Mouse (Mus musculus): ENCODE data around the gene Sppl2b. TPM values are rescaled to one million over a fixed set of nuclear protein-coding genes. Genes with fewer than 3 reads are reported as not detected.

The Sppl2b gene
- total and polyA plus RNA-seq, 2 experiments, result 6.5 to 40.1 TPM

DNA sequence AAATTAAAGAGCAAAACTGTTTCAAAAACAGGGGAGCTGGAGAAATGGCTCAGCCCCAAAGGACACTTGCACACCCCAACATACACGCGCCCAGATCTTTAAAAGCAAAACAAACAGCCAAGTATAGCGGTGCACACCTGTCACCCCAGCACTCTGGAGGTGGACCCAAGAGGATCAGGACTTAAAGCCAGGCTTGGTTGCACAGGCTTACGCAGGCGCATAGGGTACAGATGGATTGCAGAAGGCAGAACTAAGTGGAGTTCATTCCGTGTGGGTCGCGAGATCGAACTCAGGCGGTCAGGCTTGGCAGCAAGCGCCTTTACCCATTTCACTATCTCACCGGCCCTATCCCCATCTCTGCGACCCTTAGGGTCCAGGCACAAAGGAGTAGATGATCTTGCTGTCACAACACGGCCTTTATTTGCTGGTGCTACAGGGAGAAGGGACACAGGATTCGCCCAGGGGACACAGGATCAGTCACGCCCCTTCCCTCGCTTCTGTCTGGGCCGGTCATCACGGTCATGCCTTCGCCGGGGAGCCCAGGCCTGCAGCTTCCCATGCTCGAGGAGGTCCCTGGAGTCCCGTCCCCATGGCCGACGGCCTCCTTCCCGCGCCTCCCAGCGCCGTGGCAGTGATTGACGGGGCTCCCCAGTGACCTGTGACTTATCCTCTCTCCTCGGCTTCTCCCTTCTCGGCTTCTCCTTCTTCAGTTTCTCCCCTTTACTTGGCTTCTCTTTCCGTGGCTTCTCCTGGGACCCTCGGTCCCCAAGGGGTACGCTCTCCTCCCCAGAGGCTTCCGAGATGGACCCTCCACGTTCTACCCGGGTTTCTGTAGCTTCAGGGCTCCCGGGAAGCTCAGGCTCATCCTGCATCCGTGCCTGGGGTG is 46.7 kb upstream of the Sppl2b start:
- no peaks in the 10 kb centered on the region for H3K79me2 ChIP-seq (ENCODE audit: control insufficient read depth, insufficient read depth, low read length)
- no peak overlapping the region for H3K4me3 ChIP-seq (ENCODE audit: insufficient read depth, low read depth, low read length)
- no peak overlapping the region for H3K27ac ChIP-seq (replicated peaks; ENCODE audit: insufficient read depth, low read depth, low read length)
- H3K9ac ChIP-seq (ENCODE audit: low read depth, low read length), result no peak overlapping the region
- H3K4me1 ChIP-seq (ENCODE audit: control insufficient read depth, insufficient read depth, low read length), result peaks cover 5% of the 10 kb centered on the region
- no peaks in the 10 kb centered on the region; the same call in 1 of the 2 replicates for H3K27me3 ChIP-seq (ENCODE audit: control insufficient read depth, insufficient read depth, low read length)
- DNase-seq (ENCODE audit: extremely low read depth, low read depth, low spot score), result no peak
- 28% methylated on average over 40 of the region's 40 CpGs for WGBS
- TF ChIP-seq CTCF (IDR thresholded peaks at IDR 0.05; ENCODE audit: low read depth, low read length) (no peak), POLR2A (IDR thresholded peaks at IDR 0.05; ENCODE audit: extremely low read depth, insufficient read depth, low read length) (no peak)
- no peaks in the 10 kb centered on the region; the same call in 1 of the 2 replicates for H3K36me3 ChIP-seq (ENCODE audit: control insufficient read depth, insufficient read depth, low read length)

DNA sequence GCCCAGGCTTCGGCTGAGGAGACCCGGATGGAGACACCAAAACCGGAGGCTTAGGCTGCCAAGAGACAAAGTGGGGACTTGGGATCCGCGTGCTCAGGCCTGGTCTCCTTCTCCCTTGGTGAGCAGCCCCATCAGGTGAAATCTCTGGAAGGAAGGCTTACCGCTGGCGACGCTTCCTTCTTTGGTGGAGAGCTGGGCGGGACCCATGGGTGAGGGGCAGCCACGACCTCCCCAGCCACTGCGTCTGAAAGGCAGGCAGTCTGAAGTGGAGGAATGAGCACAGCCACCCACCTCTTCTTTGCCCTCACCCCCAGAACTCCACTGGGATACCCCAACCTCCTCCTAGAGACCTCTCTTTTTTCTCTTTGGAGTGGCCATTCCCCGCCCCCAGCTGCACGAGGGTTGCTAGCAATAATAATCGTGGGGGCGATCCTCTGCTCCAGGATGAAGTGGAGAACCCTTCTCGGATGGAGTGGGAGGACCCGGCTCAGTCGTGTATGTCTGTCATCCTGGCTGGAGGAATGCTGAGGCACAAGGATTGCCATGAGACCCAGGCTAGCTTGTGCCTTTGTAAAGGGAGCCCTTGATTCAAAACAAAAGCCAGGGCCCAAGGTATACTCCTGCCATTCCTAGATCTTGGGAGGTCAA is 46.0 kb upstream of the Sppl2b start:
- H3K36me3 ChIP-seq (ENCODE audit: control insufficient read depth, insufficient read depth, low read length), result no peaks in the 10 kb centered on the region
- no peaks in the 10 kb centered on the region for H3K79me2 ChIP-seq (ENCODE audit: control insufficient read depth, insufficient read depth, low read length)
- TF ChIP-seq CTCF (IDR thresholded peaks at IDR 0.05; ENCODE audit: low read depth, low read length) (no peak), POLR2A (IDR thresholded peaks at IDR 0.05; ENCODE audit: extremely low read depth, insufficient read depth, low read length) (no peak)
- no peak overlapping the region for H3K27ac ChIP-seq (replicated peaks; ENCODE audit: insufficient read depth, low read depth, low read length)
- peaks cover 5% of the 10 kb centered on the region for H3K4me1 ChIP-seq (ENCODE audit: control insufficient read depth, insufficient read depth, low read length)
- no peak overlapping the region for H3K9ac ChIP-seq (ENCODE audit: low read depth, low read length)
- 33% methylated on average over 18 of the region's 18 CpGs for WGBS
- no peak for DNase-seq (ENCODE audit: extremely low read depth, low read depth, low spot score)
- no peaks in the 10 kb centered on the region; the same call in 1 of the 2 replicates for H3K27me3 ChIP-seq (ENCODE audit: control insufficient read depth, insufficient read depth, low read length)
- no peak overlapping the region for H3K4me3 ChIP-seq (ENCODE audit: insufficient read depth, low read depth, low read length)

DNA sequence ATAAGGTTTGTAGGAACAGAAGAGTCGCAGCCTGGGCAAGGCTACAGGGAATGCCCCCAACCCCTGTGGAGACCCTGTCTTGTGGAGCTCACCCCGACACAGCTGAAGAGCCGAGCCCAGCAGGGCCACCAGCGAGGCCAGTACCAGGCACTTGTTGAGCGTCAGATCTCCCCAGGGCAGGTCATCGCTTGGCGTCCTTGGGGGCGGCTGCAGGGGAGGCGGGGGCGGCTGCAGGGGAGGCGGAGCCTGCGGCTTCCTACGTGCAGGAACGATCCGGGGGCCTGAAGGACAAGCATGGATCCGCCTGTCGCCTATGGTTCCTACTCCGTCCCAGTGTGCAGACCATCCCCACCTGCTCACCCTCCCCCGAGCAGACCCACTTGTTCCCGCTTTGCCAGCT is 45.0 kb upstream of the Sppl2b start:
- H3K9ac ChIP-seq (ENCODE audit: low read depth, low read length), result no peak overlapping the region

DNA sequence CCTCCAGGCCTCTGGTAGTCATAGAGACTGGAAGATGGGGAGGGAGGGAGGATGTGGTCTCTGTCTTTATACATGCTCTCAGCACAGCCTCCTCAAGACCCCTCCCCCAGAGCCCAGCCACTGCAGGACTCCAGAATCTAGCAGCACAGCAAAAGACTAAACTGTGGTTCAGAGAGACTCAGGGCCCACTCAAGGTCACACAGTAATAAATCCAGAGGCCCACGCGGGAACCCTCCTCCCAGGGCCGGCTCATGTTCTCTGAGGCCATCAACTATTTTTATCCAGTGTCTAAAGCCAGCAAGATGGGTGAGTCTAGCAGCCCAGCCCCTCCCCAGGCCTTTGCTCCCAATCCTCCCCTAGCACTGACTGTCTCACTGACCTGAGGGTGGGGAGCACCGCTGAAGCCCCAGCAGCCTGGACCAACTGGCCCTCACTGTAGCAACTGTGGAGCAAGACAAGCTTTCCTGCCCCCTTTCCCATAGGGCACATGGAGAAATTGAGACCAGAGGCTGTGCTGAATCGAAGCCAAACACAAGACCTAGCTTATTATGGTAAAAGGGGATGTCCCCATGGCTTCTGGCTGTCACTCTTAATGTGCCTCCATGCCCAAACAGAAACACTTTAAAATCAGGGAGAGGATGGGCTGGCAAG is 42.6 kb upstream of the Sppl2b start:
- Histone ChIP-seq H3K27me3 (ENCODE audit: control insufficient read depth, insufficient read depth, low read length) (no peaks in the 10 kb centered on the region; the same call in 1 of the 2 replicates), H3K79me2 (ENCODE audit: control insufficient read depth, insufficient read depth, low read length) (no peaks in the 10 kb centered on the region), H3K4me1 (ENCODE audit: control insufficient read depth, insufficient read depth, low read length) (no peaks in the 10 kb centered on the region; the same call in 1 of the 2 replicates), H3K4me3 (ENCODE audit: insufficient read depth, low read depth, low read length) (no peak overlapping the region), H3K36me3 (ENCODE audit: control insufficient read depth, insufficient read depth, low read length) (no peaks in the 10 kb centered on the region), H3K27ac (replicated peaks; ENCODE audit: insufficient read depth, low read depth, low read length) (no peak overlapping the region), H3K9ac (ENCODE audit: low read depth, low read length) (no peak overlapping the region)
- 63% methylated on average over 5 of the region's 5 CpGs for WGBS
- TF ChIP-seq POLR2A (IDR thresholded peaks at IDR 0.05; ENCODE audit: extremely low read depth, insufficient read depth, low read length) (no peak), CTCF (IDR thresholded peaks at IDR 0.05; ENCODE audit: low read depth, low read length) (no peak)
- DNase-seq (ENCODE audit: extremely low read depth, low read depth, low spot score), result no peak

More for the DNA sequence above, 45.0 kb upstream of the Sppl2b start:
- Histone ChIP-seq H3K36me3 (ENCODE audit: control insufficient read depth, insufficient read depth, low read length) (no peaks in the 10 kb centered on the region), H3K79me2 (ENCODE audit: control insufficient read depth, insufficient read depth, low read length) (no peaks in the 10 kb centered on the region), H3K27me3 (ENCODE audit: control insufficient read depth, insufficient read depth, low read length) (no peaks in the 10 kb centered on the region; the same call in 1 of the 2 replicates), H3K4me1 (ENCODE audit: control insufficient read depth, insufficient read depth, low read length) (peaks cover 5% of the 10 kb centered on the region), H3K4me3 (ENCODE audit: insufficient read depth, low read depth, low read length) (no peak overlapping the region), H3K27ac (replicated peaks; ENCODE audit: insufficient read depth, low read depth, low read length) (no peak overlapping the region)
- no peak for TF ChIP-seq POLR2A (IDR thresholded peaks at IDR 0.05; ENCODE audit: extremely low read depth, insufficient read depth, low read length)
- TF ChIP-seq CTCF (IDR thresholded peaks at IDR 0.05; ENCODE audit: low read depth, low read length), result no peak
- 26% methylated on average over 20 of the region's 20 CpGs for WGBS
- DNase-seq (ENCODE audit: extremely low read depth, low read depth, low spot score), result no peak

DNA sequence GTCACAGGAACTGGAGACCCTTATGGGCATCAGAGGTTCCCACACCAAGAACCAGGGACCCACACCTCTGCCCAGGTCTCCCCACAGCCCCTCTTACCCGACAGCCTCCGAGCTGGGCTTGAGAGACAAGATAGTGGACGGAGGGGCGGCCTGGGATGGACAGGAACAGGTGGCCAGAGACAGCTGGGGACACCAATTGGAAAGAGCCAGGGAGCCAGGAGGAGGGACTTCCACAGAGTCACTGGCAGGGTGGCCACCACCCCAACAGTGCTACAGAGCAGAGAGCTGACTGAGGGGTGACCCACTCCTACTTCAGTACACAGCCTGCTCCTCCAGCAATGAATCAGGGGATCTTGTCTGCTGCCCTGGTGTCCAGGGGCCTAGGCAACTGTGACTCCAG is 41.7 kb upstream of the Sppl2b start, which contains the start of gene Jsrp1:
Jsrp1 (minus strand) TSS at position 133 of the 400 bp plus-strand sequence.
- TF ChIP-seq POLR2A (IDR thresholded peaks at IDR 0.05; ENCODE audit: extremely low read depth, insufficient read depth, low read length) (no peak), CTCF (IDR thresholded peaks at IDR 0.05; ENCODE audit: low read depth, low read length) (no peak)
- Histone ChIP-seq H3K36me3 (ENCODE audit: control insufficient read depth, insufficient read depth, low read length) (no peaks in the 10 kb centered on the region), H3K4me1 (ENCODE audit: control insufficient read depth, insufficient read depth, low read length) (no peaks in the 10 kb centered on the region), H3K9ac (ENCODE audit: low read depth, low read length) (no peak within 1 kb of the TSS), H3K27me3 (ENCODE audit: control insufficient read depth, insufficient read depth, low read length) (no peaks in the 10 kb centered on the region; the same call in 1 of the 2 replicates), H3K79me2 (ENCODE audit: control insufficient read depth, insufficient read depth, low read length) (no peaks in the 10 kb centered on the region), H3K27ac (replicated peaks; ENCODE audit: insufficient read depth, low read depth, low read length) (no peak within 1 kb of the TSS), H3K4me3 (ENCODE audit: insufficient read depth, low read depth, low read length) (no peak within 1 kb of the TSS)
- DNase-seq (ENCODE audit: extremely low read depth, low read depth, low spot score), result no peak
- WGBS, result 90% methylated on average over 4 of the region's 4 CpGs
